Mouse (Mus musculus) lung, adult 10 weeks (tissue): ENCODE measurements around the gene Pi16. TPM values are rescaled to one million over a fixed set of nuclear protein-coding genes. Genes with fewer than 3 reads are reported as not detected.

Experiments
- polyA plus RNA-seq: library from polyadenylated mRNA; stranded (reverse); fragments of 350-450 nt; fragmentation: Illumina TruSeq; extraction: RNeasy Lipid Tissue Mini Kit (QIAGEN cat#74804); gene quantifications from one replicate; pipeline ENCODE4 v1.2.3, GENCODE M21; 2014; ENCODE audit warnings: low read depth, low replicate concordance; ENCODE audit not compliant: insufficient read depth

Gene Pi16
- 28.9 TPM for polyA plus RNA-seq

GRCm38 (mm10) chr17:29317380-29317779, at the start of gene Pi16:
TSS of gene Pi16 (plus strand) at chr17:29317680.

DNA sequence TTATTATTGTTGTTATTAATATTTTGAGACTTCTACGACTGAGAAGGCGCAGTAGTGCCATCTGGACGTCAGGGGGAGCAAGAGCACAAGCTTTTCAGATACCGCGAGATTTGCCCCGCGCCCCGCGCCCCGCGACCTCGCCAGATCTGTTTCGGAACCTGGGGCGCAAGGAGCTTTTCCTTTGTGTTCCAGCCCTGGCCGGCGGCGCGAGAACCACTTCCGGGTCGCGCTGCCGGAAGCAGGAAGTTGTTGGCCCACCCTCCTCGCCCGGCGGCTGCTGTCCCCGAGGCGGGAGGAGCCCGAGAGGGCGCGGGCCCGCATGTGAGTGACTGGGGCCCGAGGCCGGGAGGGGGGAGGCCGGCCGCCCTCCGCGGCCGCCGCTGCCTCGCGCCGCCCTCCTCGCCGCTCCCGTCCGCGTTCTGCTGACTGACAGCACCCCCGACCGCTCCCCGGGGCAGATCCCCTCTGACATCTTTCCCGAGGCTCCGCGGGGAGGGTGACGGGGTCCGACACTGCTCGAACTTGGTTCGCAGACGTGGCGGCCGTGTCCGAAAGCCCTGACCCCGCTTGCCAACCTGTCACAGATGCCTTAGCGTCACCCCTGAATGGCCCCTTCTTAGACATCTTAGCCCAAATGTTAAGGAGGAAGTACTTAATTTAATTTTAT, 48.7 kb upstream of the Pi16 start, which contains the start of gene BC004004:
BC004004 (plus strand) TSS at position 107 of the 667 bp plus-strand sequence.

GRCm38 (mm10) chr17:29347645-29348256, 30.3 kb downstream of the Pi16 start, which contains the start of gene Mtch1:
TSS of gene Mtch1 (minus strand) at chr17:29347934.

GRCm38 (mm10) chr17:29360761-29361221, 43.3 kb downstream of the Pi16 start, which contains the start of gene Fgd2:
TSS of gene Fgd2 (plus strand) at chr17:29360914.

Other genes starting within 250 kb of the Pi16 start
- gene Cdkn1a, start 226.7 kb upstream of the Pi16 start, polyA plus RNA-seq: 98.5 TPM
- gene Rab44, start 203.5 kb upstream of the Pi16 start, polyA plus RNA-seq: 6.1 TPM
- 3.7 TPM for gene Cpne5, start 79.5 kb upstream of the Pi16 start, polyA plus RNA-seq
- 30.3 TPM for gene Ppil1, start 53.5 kb upstream of the Pi16 start, polyA plus RNA-seq
- 93.0 TPM for gene BC004004, start 48.9 kb upstream of the Pi16 start, polyA plus RNA-seq
- gene Mtch1, start 30.3 kb downstream of the Pi16 start, polyA plus RNA-seq: 273 TPM
- 12.6 TPM for gene Fgd2, start 43.2 kb downstream of the Pi16 start, polyA plus RNA-seq
- 29.0 TPM for gene Pim1, start 173.1 kb downstream of the Pi16 start, polyA plus RNA-seq
- gene Gm17657, start 232.0 kb downstream of the Pi16 start, polyA plus RNA-seq: not detected
- gene Tbc1d22b, start 232.1 kb downstream of the Pi16 start, polyA plus RNA-seq: 9.2 TPM
- gene Tmem217, start 234.7 kb downstream of the Pi16 start, polyA plus RNA-seq: not detected